Mouse (Mus musculus) midbrain, embryonic 11.5 days (tissue): ENCODE measurements around the gene Commd3. TPM values are rescaled to one million over a fixed set of nuclear protein-coding genes. Genes with fewer than 3 reads are reported as not detected.

Experiments
- ATAC-seq: fragments of 200-750 bp; cut with Nextera tagmentation; 2 replicates; pipeline ENCODE4 v1.8.0; 2017; ENCODE audit warnings: moderate TSS enrichment, moderate library complexity; ENCODE audit not compliant: low FRiP score
- DNase-seq: peaks from one replicate; pipeline ENCODE4 v3.0.0; 2015; ENCODE audit warnings: low spot score; ENCODE audit errors: missing footprints
- H3K27ac ChIP-seq: fragments of 300-500 bp; sonication (generic); 2 replicates; pipeline ENCODE4 v1.5.1; 2014; ENCODE audit warnings: low read depth, low read length
- H3K27me3 ChIP-seq: fragments of 300-500 bp; sonication (generic); 2 replicates; pipeline ENCODE4 v1.6.1; 2014; ENCODE audit warnings: mild to moderate bottlenecking, low read length, moderate library complexity, mixed read lengths; ENCODE audit not compliant: control insufficient read depth, insufficient read depth
- H3K36me3 ChIP-seq: fragments of 300-500 bp; sonication (generic); 2 replicates; pipeline ENCODE4 v1.6.1; 2014; ENCODE audit warnings: mild to moderate bottlenecking, low read length, moderate library complexity, mixed read lengths; ENCODE audit not compliant: control insufficient read depth, insufficient read depth
- H3K4me1 ChIP-seq: fragments of 300-500 bp; sonication (generic); 2 replicates; pipeline ENCODE4 v1.6.1; 2014; ENCODE audit warnings: low read length; ENCODE audit not compliant: control insufficient read depth, insufficient read depth
- H3K4me2 ChIP-seq: fragments of 300-500 bp; sonication (generic); 2 replicates; pipeline ENCODE4 v1.6.1; 2014; ENCODE audit warnings: mild to moderate bottlenecking, moderate library complexity
- H3K4me3 ChIP-seq: fragments of 300-500 bp; sonication (generic); 2 replicates; pipeline ENCODE4 v1.5.1; 2014; ENCODE audit warnings: low read depth, low read length
- H3K9ac ChIP-seq: fragments of 300-500 bp; sonication (generic); 2 replicates; pipeline ENCODE4 v1.6.1; 2014; ENCODE audit warnings: low read length
- H3K9me3 ChIP-seq: fragments of 300-500 bp; sonication (generic); 2 replicates; pipeline ENCODE4 v1.6.1; 2016; ENCODE audit warnings: low read length; ENCODE audit not compliant: control insufficient read depth
- WGBS: fragments of 180-500 bp; shearing (Covaris S2); extraction: QIAGEN DNeasy Blood & Tissue Kit; methylation state at CpG from one replicate; pipeline ENCODE4 v1.1.7; 2014; 5-methylcytosine and 5-hydroxymethylcytosine counted together
- polyA plus RNA-seq: library from polyadenylated mRNA; unstranded; fragments of >200 nt; fragmentation: Nextera tagmentation; extraction: Ambion mirVana; gene quantifications from 2 replicates; pipeline ENCODE4 v1.2.1, GENCODE M21; 2014

Commd3 gene
- 119 and 122 TPM in 2 replicates for polyA plus RNA-seq

DNA sequence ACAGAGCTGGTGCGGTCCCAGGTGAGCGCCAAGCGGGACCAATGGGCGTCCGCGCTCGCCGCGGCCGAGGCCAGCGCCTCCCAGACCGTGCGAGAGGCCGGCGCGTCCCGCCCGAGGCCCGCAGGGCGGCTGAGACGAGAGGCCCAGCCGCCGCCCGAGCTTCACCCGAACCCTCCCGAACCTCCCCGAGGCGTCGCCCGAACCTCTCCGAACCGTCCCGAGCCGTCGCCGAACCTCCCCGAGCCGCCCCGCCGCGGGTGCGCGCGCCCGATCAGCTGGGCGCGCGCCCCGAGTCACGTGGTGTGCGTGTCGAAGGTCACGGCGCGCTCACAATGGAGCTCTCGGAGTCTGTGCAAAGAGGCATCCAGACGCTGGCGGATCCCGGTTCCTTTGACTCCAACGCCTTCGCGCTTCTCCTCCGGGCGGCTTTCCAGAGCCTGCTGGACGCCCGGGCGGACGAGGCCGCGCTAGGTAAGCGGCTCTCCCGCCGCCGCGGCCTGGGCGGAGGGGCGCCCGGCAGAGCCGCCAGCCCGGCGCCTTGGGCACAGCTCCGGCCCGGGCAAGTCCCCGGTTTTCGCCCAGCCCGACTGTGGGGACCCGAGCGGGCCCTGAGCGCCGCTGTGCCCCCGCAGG, at the start of gene Commd3:
TSS of gene Commd3 (plus strand) at position 252 of the 633 bp plus-strand sequence.
- H3K36me3 ChIP-seq = no peaks in the 10 kb centered on the region
- peaks cover 16% of the 10 kb centered on the region for H3K4me1 ChIP-seq
- H3K4me2 ChIP-seq = peak within 1 kb of the TSS; percentile 81
- DNase-seq = peak; percentile 99
- peak within 1 kb of the TSS; percentile 98 for H3K9ac ChIP-seq
- peak within 1 kb of the TSS; percentile 98 for H3K27ac ChIP-seq
- no peaks in the 10 kb centered on the region for H3K9me3 ChIP-seq
- peak within 1 kb of the TSS; percentile 67 for H3K4me3 ChIP-seq
- ATAC-seq = peak; percentile 80
- WGBS = under 1% methylated on average over 86 of the region's 91 CpGs
- peaks cover 17% of the 10 kb centered on the region for H3K27me3 ChIP-seq

DNA sequence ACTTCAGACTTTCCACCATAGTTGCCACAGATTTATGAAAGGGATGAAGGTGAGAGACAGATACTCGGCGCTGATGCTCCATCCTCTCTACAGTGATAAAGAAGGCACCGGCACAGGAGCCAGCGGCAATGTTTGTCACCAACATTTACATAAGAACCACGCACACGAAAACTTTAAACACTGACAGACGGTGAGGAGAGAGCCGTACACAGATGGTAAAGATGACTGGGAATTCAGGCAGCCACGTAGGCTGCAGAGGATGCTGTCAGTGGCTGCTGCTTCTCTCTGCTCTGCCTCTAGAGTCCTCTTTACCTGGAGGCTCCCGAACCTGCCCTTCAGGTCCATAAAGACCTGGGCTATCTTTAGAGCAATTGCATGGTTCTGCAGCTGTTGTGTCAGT, 49.0 kb upstream of the Commd3 start:
- 81% methylated on average over 10 of the region's 10 CpGs for WGBS
- Histone ChIP-seq H3K9me3 (no peaks in the 10 kb centered on the region), H3K4me2 (no peak overlapping the region), H3K4me3 (no peak overlapping the region), H3K36me3 (no peaks in the 10 kb centered on the region), H3K4me1 (no peaks in the 10 kb centered on the region), H3K27me3 (no peaks in the 10 kb centered on the region), H3K27ac (no peak overlapping the region), H3K9ac (no peak overlapping the region)
- ATAC-seq (no peak), DNase-seq (no peak)

DNA sequence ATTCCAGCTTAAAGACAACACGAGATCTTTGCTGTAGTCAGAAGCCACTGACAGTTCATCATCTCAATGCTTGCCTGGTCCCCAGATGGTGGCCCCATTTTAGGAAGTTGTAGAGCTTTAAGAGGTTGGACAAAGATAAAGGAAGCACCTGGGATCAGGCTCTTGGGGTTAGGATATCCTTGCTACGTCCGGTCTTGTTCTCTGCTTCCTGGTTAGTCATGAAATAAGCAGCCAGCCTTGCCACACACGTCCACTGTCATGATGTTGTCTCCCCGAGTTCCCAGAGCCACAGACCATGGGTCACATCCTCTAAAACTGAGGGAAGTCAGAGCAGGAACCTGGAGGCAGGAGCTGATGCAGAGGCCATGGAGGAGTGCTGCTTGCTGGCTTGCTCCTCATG, 41.6 kb upstream of the Commd3 start:
- Histone ChIP-seq H3K27me3 (no peaks in the 10 kb centered on the region), H3K9ac (no peak overlapping the region), H3K4me1 (no peaks in the 10 kb centered on the region), H3K36me3 (no peaks in the 10 kb centered on the region), H3K9me3 (no peaks in the 10 kb centered on the region), H3K27ac (no peak overlapping the region), H3K4me3 (no peak overlapping the region), H3K4me2 (no peak overlapping the region)
- 90% methylated on average over 5 of the region's 5 CpGs for WGBS
- ATAC-seq (no peak), DNase-seq (no peak)

DNA sequence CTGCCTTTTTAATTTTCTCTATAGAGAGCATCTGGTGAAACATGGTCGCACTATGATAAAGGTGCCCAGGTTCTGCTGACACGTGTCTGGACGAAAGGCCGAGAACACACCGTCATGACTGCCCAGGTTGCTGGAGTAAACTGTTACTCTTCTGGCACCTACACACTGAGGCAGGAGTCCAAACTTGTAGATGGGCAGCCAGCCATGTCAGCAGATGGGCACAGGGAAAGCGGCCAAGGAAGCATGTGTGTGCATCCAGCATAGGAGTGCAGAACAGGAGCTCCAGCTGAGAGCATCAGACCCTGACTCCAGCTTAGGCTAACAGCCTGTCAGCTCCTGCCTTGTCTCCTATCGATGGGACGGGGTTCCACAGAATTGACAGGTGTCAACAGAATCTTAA, 37.1 kb upstream of the Commd3 start:
- no peak for DNase-seq
- Histone ChIP-seq H3K9ac (no peak overlapping the region), H3K4me1 (no peaks in the 10 kb centered on the region), H3K27me3 (no peaks in the 10 kb centered on the region), H3K9me3 (no peaks in the 10 kb centered on the region), H3K36me3 (no peaks in the 10 kb centered on the region), H3K27ac (no peak overlapping the region), H3K4me2 (no peak overlapping the region), H3K4me3 (no peak overlapping the region)
- 92% methylated on average over 8 of the region's 8 CpGs for WGBS
- ATAC-seq = no peak

DNA sequence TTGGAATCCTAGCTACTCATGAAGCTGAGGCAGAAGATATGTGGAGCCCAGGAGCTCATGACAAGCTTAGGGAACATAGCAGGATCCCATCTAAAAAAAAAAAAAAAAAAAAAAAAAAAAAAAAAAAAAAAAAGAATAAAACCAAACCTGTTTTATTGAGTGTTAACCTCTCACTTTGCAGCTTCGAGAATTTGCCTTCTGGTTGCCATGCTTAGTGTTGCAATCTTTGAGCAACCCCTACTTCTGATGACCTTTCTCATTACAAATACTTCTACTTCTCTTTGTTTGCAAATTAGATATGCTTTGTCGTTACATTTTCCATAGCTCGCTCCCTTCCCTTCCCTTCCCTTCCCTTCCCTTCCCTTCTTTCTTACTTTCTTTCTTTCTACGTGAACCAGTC, 23.6 kb upstream of the Commd3 start:
- Histone ChIP-seq H3K4me1 (no peaks in the 10 kb centered on the region), H3K9ac (no peak overlapping the region), H3K36me3 (no peaks in the 10 kb centered on the region), H3K27ac (no peak overlapping the region), H3K27me3 (no peaks in the 10 kb centered on the region), H3K4me3 (no peak overlapping the region), H3K9me3 (no peaks in the 10 kb centered on the region), H3K4me2 (no peak overlapping the region)
- ATAC-seq = no peak
- DNase-seq = no peak
- WGBS = 85% methylated on average over 4 of the region's 4 CpGs

DNA sequence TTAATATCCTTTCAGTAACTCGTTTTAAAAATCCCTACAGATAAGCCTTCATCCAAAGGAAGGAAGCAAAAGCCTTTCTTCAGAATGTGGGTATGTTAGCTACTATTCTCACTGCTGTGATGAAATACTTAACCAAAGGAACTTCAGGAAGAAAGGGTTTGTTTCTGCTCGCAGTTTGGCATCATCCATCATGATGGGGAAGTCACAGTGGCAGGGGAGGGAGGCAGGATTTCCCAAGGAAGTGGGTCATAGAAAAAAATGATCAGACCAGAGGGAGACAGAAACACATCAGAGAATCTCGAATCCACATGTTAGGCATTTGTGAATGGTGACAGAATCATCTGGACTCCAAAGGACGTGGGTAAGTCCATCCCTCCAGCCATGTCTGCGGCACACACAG, 17.4 kb upstream of the Commd3 start:
- no peak overlapping the region for H3K27ac ChIP-seq
- WGBS = 83% methylated on average over 5 of the region's 5 CpGs
- no peak overlapping the region for H3K9ac ChIP-seq
- DNase-seq (no peak), ATAC-seq (no peak)
- H3K4me1 ChIP-seq = no peaks in the 10 kb centered on the region
- H3K4me2 ChIP-seq = no peak overlapping the region
- no peaks in the 10 kb centered on the region for H3K9me3 ChIP-seq
- no peaks in the 10 kb centered on the region for H3K36me3 ChIP-seq
- H3K27me3 ChIP-seq = no peaks in the 10 kb centered on the region
- H3K4me3 ChIP-seq = no peak overlapping the region

DNA sequence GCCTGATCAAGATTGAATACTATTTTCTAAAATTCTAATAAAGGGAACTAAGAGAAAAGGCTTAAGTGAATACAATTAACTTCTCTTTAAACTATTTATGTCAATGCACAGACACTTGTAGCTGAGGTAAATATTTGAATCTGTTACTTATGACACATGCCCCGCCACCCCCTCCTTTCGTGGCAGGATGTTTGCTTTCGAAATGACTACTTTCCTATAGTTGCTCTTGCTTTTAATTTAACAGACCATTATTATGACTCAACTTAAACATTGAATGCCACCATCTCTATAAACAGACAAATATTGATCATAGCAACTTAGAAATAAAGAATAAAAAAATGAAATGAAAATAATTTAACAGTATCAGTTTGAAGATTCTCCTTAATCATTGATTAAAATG, 8.2 kb upstream of the Commd3 start:
- Histone ChIP-seq H3K27me3 (no peaks in the 10 kb centered on the region), H3K4me1 (no peaks in the 10 kb centered on the region), H3K9ac (no peak overlapping the region), H3K36me3 (no peaks in the 10 kb centered on the region), H3K4me3 (no peak overlapping the region), H3K9me3 (no peaks in the 10 kb centered on the region), H3K4me2 (no peak overlapping the region), H3K27ac (no peak overlapping the region)
- no peak for DNase-seq
- WGBS = 90% methylated on average over 3 of the region's 3 CpGs
- no peak for ATAC-seq

DNA sequence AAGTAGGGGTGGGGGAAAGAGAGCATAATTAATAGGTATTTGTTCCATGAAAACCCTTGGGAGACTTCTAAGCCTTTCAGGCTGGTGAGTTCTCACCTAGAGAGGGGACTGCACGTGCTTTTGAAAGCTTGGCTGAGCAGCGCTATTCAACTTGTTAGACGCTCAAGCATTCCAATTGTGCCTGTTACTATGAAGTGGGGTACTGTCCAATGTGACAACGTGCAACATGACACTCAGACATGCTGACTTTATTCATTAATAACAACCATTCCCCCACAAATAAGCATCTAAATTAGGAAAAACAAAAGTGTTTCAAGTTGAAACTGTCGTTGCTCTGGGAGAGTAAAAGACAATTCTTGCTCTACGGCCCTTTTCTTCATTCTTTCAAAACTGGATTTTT, 1.1 kb upstream of the Commd3 start:
- H3K27me3 ChIP-seq = peaks cover 17% of the 10 kb centered on the region
- H3K9me3 ChIP-seq = no peaks in the 10 kb centered on the region
- H3K4me2 ChIP-seq = no peak overlapping the region
- no peaks in the 10 kb centered on the region for H3K36me3 ChIP-seq
- ATAC-seq (no peak), DNase-seq (peak; percentile 89)
- WGBS = 2% methylated on average over 6 of the region's 6 CpGs
- no peak overlapping the region for H3K9ac ChIP-seq
- no peak overlapping the region for H3K4me3 ChIP-seq
- peaks cover 16% of the 10 kb centered on the region for H3K4me1 ChIP-seq
- H3K27ac ChIP-seq = no peak overlapping the region

DNA sequence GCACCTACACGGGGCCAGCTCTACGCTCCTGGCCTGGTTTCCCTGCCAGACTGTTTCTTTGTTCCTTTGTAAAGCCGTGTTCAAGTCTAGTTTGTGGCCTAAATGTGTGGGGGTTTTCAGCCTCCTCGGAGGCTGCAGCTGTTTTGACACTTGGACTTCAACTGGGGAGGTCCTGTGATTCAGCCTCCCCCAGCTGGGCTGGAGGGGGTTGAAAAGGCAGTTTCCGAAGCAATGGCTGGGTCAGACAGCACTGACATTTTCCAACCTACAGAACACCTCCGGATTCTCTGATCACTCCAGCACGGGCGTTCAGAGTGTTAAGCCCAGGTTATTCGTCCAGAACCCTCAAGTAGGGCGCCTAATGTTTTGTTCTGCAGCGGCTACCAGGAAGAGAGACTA, 581 bp downstream of the Commd3 start:
- WGBS = under 1% methylated on average over 11 of the region's 11 CpGs
- H3K4me2 ChIP-seq = peak overlapping the region; percentile 81
- peaks cover 19% of the 10 kb centered on the region for H3K27me3 ChIP-seq
- H3K9ac ChIP-seq = peak overlapping the region; percentile 98
- ATAC-seq (no peak), DNase-seq (peak; percentile 96)
- no peaks in the 10 kb centered on the region for H3K9me3 ChIP-seq
- H3K36me3 ChIP-seq = no peaks in the 10 kb centered on the region
- peak overlapping the region; percentile 98 for H3K27ac ChIP-seq
- H3K4me3 ChIP-seq = peak overlapping the region; percentile 67
- H3K4me1 ChIP-seq = peaks cover 16% of the 10 kb centered on the region
